Mouse (Mus musculus) adrenal gland, postnatal 36 days (tissue): Measurements from ENCODE around the gene Rasgef1c. TPM values are rescaled to one million over a fixed set of nuclear protein-coding genes. Genes with fewer than 3 reads are reported as not detected.

Experiments
- DNase-seq, 2 experiments: peaks; one replicate each; pipeline ENCODE4 v3.0.0; 2021; ENCODE audit warnings: mixed read lengths in 1 of 2
- long read RNA-seq, 2 experiments: library from polyadenylated mRNA; stranded (forward); transcript quantifications; one replicate each; pipeline ENCODE4 v2.0.0; 2021; ENCODE audit warnings: borderline sequencing depth in 2 of 2
- total RNA-seq, 2 experiments: library from RNA; stranded (reverse); gene quantifications; 2 replicates each; pipeline ENCODE4 v1.2.3; 2021

Rasgef1c gene
- under 1 TPM; 0.70 to 0.72 TPM for total RNA-seq
- long read RNA-seq, experiment 1, partial matches to known transcripts: 0 of 2 reads
- long read RNA-seq, experiment 1, other reads (novel, unspliced or antisense): 0 of 2 reads
- long read RNA-seq, experiment 2: 0 reads

GRCm38 (mm10) chr11:49901659-49902458 is at the start of gene Rasgef1c:
Rasgef1c (plus strand) TSS chr11:49901835.
- peak; percentile 77 to 89 for DNase-seq

- no peak for DNase-seq
Measured at GRCm38 (mm10) chr11:49855144-49855543, 46.5 kb upstream of the Rasgef1c start.

- DNase-seq: no peak
Measured at GRCm38 (mm10) chr11:49861139-49861538, 40.5 kb upstream of the Rasgef1c start.

- DNase-seq: no peak
Measured at GRCm38 (mm10) chr11:49863926-49864325, 37.7 kb upstream of the Rasgef1c start.

GRCm38 (mm10) chr11:49867320-49867719 is 34.3 kb upstream of the Rasgef1c start:
- DNase-seq: no peak

GRCm38 (mm10) chr11:49869762-49870161 is 31.9 kb upstream of the Rasgef1c start:
- DNase-seq: peak; percentile 49 to 64

- peak; percentile 26 to 55 for DNase-seq
Measured at GRCm38 (mm10) chr11:49871914-49872313, 29.7 kb upstream of the Rasgef1c start.

GRCm38 (mm10) chr11:49872779-49873178 is 28.9 kb upstream of the Rasgef1c start:
- DNase-seq: no peak

- no peak for DNase-seq
Measured at GRCm38 (mm10) chr11:49876948-49877817, 24.5 kb upstream of the Rasgef1c start.

- peak in 1 of 2 experiments; percentile 29 for DNase-seq
Measured at GRCm38 (mm10) chr11:49879950-49880642, 21.5 kb upstream of the Rasgef1c start.

- no peak for DNase-seq
Measured at GRCm38 (mm10) chr11:49883394-49883793, 18.2 kb upstream of the Rasgef1c start.

- no peak for DNase-seq
Measured at GRCm38 (mm10) chr11:49888469-49888868, 13.2 kb upstream of the Rasgef1c start.

- DNase-seq: no peak
Measured at GRCm38 (mm10) chr11:49891993-49892392, 9.6 kb upstream of the Rasgef1c start.

- DNase-seq: no peak
Measured at GRCm38 (mm10) chr11:49893806-49894205, 7.8 kb upstream of the Rasgef1c start.

GRCm38 (mm10) chr11:49895966-49896590 is 5.6 kb upstream of the Rasgef1c start:
- no peak for DNase-seq

- DNase-seq: peak; percentile 60 to 66
Measured at GRCm38 (mm10) chr11:49900043-49900442, 1.6 kb upstream of the Rasgef1c start.

- no peak for DNase-seq
Measured at GRCm38 (mm10) chr11:49900962-49901658, 525 bp upstream of the Rasgef1c start.

GRCm38 (mm10) chr11:49903333-49903732 is 1.7 kb downstream of the Rasgef1c start:
- peak; percentile 74 to 80 for DNase-seq

- DNase-seq: no peak
Measured at GRCm38 (mm10) chr11:49918521-49919180, 17.0 kb downstream of the Rasgef1c start.

GRCm38 (mm10) chr11:49919304-49919703 is 17.7 kb downstream of the Rasgef1c start:
- no peak for DNase-seq
